Mouse (Mus musculus) embryonic fibroblast, embryonic 13.5 days (primary cell): ENCODE results near the gene Zfp106.
"Not testable (repeated sequence)": the region's sequence is repeated elsewhere in the genome, so short reads cannot be mapped to it uniquely, and the experiment has no call there.

Experiments
- CTCF ChIP-seq: IDR thresholded peaks from 2 replicates; pipeline ENCODE4 v1.5.1; 2011; ENCODE audit warnings: mild to moderate bottlenecking, control low read depth, low read length, moderate library complexity, borderline replicate concordance; ENCODE audit not compliant: insufficient read depth
- POLR2A ChIP-seq: IDR thresholded peaks from 2 replicates; pipeline ENCODE4 v1.6.1; 2011; ENCODE audit warnings: low read depth, mild to moderate bottlenecking, control low read depth, low read length, moderate library complexity

DNA sequence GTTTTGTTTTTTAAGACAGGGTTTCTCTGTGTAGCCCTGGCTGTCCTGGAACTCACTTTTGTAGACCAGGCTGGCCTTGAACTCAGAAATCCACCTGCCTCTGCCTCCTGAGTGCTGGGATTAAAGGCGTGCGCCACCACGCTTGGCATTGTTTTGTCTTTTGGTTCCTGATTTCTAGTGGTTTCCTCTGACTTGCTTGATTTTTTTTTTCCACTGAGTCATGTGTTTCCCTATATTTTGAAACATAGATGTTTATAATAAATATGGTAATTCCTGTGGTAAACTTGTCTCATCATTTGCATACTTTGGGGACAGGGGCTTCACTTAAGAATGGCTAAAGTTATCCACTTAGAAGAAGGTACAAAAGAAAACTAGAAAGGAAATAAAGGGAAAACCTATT lies 8.5 kb upstream of the Zfp106 start:
- not testable (repeated sequence) for TF ChIP-seq POLR2A, CTCF
